Mouse (Mus musculus) skeletal muscle tissue, adult 2 months (tissue): Measurements from ENCODE around the gene Rcn3.
"Not testable (repeated sequence)": the region's sequence is repeated elsewhere in the genome, so short reads cannot be mapped to it uniquely, and the experiment has no call there.

ENCODE experiments used
- DNase-seq: peaks from one replicate; pipeline ENCODE4 v3.0.0-alpha.2; 2012; ENCODE audit warnings: low read depth, low spot score

Rcn3 gene

DNA sequence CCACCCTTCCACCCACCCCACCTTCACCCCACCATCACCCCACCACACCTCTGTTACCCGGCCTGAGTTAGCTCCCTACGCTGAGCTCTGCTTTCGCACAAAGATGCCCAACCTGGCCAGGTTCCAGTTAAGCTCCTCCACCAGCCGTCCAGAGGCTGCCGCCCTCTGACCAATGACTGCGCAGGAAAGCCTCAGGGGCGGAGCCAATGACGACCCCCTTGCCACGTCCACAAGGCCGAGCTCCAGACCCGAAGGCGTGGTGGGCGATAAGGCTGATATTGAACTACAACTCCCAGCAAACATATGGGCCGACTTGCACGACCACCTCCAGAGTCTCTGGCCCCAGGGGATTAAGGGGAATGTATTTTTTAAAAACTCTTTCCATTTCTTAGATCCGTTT is at the start of gene Rcn3:
Gene Rcn3 (minus strand): TSS at position 174 of the 400 bp plus-strand sequence.
- DNase-seq, result peak; percentile 88

DNA sequence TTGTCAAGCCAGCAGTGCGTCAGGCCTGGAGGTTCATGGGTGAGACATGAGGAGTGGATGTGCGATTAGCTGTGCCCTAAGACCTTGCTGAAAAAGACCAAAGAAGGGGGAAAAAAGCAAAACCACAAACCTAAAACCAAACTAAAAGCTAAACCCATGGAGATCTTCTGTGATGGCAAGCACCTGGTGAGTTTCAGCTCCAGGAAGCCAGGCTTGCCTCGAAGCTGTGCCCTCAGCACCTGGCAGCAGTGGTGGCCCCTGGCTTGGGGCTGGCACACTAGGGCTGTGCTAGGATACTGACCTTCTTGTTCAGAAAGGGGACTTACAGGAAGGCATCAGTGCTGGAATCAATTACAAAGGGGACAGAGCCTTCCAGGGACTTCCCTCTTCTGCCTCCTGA is 49.3 kb upstream of the Rcn3 start:
- no peak for DNase-seq

DNA sequence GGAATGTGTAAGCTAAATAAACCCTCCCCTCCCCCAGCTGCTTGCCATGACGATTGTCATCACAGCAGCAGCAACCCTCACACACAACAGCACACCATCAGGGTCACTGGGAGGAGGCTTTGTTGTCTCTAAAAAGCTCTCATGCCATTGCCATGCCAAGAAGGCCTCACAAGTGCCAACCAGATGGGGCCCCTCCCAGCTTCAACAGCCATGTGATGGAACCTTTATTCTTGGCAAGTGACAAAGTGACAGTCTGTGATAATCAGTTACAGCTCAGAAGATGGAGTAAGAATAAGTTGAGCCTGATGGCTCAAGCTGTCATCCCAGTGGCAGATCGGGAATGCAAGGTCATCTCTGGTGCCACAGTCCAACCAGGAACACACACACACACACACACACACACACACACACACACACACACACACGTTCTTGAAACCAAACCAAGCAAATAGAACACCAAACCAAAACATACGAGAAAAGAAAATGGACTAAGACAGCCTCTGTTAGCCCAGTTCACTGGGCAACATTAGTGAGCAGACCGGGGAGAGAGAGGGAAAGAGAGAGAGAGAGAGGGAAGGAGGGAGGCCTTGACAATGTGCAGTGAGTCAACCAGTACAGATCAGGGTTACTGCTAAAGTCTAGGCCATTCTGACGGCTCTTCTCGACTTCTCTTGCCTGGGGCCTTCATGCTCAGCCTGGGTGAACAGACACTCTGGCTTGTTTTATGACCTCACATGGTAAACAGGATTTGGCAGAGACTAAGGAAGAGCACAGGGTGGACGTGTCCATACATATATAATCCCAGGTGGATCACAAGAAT is 48.1 kb upstream of the Rcn3 start:
- no peak for DNase-seq

DNA sequence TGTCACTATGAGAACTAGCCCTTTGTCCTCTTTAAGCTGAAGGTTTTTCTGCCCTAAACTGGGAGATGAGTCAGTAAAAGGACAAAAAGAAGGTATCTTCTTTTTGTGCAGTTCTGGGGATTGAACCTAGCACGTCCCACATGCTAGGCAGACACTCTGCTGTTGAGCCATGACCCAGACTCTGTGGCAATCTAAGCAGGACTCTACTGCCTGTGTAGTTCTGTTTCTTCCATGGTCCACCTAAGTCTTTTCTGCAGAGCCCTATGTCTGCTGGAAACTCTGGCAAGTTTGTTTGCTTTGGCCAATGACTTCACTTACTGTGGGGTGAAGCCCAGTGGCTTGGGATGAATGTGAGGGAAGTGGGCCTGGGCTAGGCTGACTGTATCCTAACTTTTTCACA is 46.4 kb upstream of the Rcn3 start:
- DNase-seq, result no peak

DNA sequence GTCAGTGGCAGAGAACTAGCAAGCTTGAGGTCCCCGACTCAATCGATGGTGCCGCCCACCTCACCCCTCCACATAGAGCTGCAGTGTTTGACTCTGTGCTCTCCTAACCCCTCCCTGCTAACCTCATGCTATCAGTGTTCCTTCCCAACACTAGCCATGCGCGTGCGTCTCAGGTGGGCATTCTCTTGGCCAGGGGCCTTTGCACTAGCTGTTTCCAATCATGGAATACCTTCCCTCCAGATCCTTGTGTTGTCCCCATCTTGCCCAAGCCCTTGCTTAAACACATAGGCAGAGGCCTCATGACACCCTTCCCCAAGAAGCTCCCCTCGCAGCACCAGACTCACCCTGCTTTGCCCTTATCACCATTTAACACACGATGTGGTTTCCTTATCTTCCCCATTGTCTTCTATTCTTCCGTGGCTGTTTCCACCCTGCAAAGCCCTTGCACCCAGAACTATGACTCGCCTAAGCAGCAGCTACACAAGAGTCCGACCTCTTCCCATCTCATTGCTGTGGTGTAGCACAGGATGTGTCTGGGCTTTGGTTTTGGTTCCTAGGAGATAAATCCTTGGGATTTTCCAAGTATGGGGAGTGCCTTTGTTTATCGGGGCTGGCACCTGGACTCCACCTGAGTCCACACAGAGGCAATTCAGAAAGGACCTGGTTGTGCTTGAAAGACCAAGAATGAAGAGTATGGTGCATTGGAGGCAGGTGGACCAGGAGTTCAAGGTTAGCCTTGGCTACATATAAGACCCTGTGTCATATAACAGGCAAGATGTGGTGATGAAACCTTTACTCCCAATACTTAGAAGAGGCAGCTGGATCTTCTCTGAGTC is 45.4 kb upstream of the Rcn3 start:
- DNase-seq, result no peak

DNA sequence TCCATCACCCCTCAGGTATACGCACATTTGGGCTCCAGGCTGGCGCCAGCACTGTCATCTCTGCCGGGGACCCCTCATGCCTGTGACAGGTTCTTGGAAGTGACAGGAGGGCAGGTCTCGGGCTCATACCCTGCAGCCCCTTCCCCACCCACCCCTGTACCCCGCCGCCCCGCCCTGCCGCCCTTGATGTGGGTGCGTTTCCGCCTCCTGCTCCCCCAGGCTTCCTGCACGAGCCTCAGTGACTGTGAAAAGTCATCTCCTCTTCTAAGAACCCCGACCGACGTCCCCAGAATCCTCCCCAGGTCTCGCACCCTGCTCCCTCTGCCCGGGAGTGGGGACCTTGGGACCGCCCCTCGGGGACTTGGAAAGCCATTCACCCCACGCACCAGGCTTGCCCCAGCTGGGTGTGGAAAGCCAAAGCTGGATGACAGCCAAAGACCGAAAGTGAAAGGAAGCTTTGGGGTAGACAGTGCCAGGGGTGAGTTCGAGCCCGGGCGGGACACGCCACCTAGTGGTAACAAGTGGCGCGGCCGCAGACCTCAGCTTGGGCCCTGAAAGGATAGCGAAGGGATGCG is 44.1 kb upstream of the Rcn3 start, which contains the start of the genes Gm45713 and Flt3l:
Gene Gm45713 (minus strand): TSS at position 239 of the 575 bp plus-strand sequence.
Gene Flt3l (minus strand): TSS at position 440 of the 575 bp plus-strand sequence.
- peak; percentile 94 for DNase-seq

DNA sequence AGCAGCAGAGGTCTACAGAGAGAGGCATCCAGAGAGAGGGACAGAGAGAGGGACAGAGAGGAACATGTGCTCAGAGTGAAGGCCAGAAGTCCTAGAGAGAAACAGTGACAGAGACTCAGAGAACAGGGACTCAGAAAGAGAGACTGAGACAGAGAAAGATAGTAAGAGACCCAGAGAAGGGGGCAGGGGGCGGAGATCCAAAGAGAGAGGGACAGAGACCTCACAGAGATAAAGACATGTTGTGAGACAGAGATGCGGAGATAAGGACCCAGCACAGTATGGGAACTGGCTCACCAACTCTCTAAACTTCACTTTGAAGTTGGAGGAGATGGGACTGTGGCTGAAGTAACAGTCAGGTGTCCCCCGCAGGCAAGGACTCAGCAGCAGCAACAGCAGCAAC is 43.3 kb upstream of the Rcn3 start:
- DNase-seq, result no peak

DNA sequence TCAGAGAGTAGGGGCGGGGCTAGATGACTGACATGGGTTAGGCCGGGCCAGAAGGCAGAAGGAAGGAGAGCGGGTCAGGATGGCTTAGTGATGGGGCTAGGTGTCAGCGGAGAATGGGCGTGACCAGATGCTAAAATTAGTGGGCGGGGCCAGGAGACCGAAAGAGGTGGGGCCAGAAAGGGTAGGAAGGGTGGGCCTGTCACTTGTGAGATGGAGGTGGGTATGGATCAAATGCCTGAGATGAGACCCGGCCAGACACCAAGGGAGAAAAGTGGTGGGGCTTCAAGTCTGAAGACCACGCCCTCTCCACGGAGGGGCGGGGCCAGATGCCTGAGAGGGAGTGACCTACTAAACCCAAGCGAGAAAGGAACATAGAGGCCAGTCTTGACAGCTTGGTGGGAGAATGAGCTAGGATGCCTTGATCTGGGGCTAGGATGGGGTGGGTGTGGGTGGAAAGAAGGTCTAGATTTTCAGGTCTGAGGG is 42.6 kb upstream of the Rcn3 start:
- DNase-seq, result no peak

DNA sequence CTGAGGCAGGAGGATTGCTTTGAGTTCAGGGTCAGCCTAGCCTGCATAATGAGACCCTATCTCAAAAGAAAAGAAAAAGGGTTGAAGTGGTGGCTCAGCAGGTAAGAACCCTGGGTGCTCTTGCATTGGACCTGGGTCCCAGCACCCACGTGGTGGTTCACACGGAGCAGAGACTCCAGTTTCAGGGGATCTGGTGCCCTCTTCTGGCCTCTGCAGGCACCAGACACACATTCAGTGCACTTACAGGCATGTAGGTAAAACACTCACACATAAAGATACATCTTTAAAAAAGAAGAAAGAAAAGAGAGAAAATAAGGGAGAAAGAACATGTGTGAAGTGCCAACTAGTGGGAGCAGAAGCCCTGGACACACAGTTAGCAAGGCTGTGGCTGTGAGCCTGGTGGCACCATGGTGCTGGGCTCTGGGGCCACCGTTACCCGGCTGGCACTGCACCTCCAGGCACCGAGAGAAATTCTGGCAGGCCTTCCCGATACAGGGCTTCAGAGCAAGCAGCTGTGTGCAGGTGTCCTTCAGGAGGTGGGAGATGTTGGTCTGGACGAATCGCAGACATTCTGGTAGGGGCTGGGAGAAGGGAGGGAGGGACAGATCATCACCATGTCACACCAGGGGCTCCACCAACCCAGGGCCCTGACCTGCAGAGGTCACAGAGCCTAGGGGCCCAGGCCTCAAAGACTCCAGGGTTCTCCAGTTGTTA is 41.6 kb upstream of the Rcn3 start:
- no peak for DNase-seq

DNA sequence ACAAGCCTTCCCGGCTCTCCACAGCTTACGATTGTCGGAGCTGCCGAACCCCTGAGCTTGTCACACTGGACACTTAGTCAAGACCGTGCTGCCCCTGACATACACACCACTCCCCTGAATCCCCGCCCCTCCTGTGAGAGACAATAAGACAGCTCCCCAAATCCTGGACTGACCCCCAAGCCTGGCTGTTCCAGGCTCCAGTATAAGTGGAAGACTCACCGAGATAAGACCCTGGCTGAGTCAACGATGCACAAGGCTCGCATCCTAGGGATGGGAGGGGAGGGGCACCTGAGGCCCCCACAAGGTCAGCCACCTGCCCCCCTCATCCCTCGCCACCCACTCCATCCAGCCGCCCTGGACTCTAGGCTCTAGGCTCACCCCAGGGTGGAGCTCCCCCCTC is 39.8 kb upstream of the Rcn3 start:
- no peak for DNase-seq

DNA sequence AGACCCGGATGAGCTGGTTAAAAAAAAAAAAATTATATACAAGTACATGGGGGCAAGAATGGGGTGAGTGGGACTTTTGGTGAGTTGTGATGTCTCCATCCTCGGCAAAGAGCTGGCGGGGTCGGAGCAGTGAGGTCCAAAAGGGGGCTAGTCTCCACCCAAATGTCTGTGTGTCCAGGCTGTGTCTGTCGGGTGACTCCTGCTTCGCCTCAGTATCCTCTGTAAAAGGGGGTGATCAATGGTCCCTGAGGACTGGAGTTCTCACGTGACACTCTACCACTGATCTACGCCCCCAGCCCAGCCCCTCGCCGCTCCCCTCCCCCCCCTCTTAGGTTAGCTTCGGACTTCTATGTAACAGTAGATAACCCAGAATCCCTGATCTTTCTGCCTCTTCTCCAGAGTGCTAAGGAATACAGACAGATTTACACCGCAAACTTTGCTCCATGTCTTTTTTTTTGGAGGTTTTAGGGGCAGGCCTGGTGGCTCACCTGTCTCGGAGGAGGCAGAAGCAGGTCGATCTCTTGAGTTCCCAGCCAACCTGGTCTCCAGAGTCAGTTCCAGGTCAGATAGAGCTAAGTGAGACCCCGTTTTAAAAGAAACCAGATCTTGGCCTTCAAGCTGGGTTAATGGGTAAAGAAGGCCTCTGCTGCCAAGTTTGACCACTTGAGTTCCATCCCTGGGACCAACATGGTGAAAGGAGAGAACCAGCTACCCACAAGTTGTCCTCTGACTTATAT is 37.9 kb upstream of the Rcn3 start:
- no peak for DNase-seq

DNA sequence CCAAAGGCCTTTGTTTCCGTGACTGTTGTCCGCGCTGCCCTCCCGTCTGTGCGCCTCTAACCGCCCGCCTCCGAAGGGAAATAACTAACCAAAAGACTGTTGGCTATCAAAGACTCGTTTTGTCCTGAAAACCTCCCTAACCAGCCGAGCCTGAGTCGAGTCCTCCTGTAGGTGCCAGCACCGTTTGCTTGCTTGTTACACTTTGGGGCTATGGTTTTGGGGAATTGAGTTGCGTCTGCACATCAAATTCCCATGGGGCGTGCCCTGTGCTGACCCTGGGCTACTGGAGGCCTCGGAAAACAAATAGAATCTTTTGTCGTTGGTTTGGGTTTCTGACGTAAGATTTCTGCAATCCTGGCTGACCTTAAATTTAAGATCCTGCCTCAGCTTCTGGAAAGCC is 37.3 kb upstream of the Rcn3 start:
- DNase-seq, result peak; percentile 74

DNA sequence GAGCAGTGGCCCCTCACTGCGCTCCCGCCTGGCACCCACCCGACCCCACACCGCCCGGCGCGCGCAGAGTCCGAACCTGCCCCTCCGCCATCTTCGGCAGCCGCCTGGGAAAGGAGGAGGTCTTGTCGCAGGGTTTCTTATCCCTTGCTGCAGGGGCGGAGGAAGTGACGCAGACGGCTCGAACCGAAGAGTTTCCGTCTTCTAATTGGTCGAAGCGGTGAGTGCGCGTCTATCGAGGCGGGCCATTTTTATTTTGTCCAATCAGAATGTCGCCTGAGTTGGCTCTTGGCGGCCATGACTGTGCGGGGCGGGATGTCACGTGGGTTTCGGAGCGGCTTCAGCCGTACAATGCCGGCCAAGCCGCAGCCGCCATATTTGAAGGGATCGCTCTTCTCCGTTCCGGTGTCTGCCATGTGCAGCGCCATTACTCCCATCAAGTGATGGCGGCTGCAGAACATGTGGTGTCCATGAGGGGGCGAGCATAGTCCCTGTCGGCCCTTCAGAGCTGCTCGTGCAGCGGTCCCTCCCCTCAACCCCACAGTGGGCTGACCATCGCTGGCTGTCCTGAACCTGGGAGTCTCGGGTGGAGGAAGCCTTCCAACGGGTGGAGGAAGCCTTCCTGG is 36.7 kb upstream of the Rcn3 start, which contains the start of gene Rpl13a:
Gene Rpl13a (minus strand): TSS at position 138 of the 623 bp plus-strand sequence.
- peak; percentile 100 for DNase-seq

DNA sequence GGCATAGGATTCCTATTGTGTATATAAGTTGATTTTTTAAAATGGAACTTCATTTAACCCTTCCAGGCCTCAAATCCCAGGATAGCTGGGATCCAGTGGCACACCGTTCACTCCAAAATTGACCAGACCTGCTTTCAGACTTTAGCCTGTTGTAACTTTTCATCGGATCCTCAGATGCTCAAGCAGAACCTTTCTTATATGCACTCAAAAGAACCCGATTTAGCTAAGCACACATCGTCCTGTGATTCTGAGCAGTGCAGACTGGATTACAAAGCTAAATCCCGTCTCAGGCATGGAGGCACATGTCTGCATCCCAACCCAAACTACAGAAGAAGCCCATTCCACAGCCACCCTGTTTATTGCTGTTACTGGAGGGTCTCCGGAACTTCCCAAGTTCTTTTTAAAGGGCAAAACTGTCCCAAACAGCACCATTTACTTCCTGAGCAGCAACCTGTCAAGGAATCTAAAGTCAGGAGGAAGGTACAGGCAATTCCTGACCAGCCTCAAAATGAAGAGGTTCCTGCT is 35.7 kb upstream of the Rcn3 start:
- DNase-seq, result no peak

DNA sequence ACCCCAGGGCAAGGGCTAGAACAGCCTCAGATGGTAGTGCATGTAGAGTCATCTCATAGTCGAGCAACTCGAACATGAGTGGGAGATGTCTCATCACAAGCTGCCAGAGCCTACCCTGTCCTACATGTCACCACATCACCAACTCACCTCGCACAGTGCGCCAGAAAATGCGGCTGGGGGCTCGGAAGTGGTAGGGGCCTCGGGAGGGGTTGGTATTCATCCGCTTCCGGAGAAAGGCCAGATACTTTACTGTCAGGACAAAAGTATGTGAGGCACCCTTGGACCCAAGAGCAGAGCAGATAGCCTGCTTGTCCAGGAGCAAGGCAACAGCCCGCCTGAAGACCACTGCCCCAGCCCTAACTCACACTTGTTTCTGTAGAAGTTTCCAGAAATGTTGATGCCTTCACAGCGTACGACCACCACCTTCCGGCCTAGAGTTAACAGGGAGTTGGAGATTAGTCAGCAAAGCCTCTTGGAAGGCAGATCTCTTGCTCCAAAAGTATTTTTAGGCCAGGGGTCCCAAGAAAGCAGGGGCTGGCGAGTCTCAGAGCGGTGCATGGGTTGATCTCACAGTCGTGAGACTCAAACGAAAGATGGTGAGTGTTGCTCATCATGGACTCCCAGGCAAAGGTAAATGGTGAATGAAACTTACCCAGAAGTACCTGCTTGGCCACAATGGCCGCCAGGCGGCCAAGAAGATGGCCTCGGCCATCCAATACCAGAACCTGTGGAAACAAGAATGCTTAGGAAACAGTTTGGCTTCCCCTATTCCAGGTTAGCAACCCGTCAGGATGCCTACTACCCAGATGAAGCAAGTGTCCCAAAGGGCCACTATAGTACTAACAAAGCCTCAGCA is 35.1 kb upstream of the Rcn3 start:
- DNase-seq, result no peak

DNA sequence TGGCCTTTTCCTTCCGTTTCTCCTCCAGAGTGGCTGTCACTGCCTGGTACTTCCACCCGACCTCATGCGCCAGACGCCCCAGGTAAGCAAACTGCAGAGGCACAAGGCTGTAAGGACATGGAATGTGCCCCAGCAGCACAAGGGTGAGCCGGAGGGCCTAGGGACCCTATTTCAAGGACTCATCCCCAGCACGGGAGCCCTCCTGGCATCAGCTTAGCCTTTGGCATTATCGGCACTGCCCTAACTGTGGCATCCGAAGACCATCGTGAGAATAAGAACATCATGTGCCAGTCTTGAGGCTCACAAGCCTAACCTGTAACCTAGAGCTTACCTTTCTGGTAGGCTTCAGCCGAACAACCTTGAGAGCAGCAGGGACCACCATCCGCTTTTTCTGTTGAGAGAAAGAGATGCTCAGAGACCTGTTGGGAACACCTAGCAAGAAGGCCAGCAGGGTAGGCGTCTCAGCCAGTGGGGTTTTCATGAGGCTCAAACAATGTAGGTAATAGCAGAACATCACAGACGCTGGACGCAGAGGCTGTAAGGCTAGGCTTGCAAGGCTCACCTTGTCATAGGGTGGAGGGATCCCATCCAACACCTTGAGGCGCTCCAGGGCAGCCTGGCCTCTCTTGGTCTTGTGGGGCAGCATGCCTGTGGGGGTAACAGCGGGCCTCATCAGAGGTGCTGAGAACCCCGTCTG is 34.3 kb upstream of the Rcn3 start:
- no peak for DNase-seq

DNA sequence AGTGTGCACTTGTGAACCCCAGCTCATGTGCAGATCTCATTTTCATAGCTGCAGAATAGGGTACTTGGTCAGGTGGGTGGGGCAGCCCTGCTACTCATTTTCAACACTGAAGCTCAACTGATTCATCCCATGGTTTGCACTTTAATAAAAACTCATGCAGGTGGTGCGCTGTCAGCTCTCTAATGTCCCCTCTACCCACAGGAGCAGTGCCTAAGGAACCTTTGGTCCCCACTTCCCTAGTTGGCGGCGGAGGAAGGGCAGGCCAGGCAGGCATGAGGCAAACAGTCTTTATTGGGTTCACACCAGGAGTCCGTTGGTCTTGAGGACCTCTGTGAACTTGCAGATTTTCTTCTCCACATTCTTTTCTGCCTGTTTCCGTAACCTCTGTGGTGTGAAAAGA is 33.6 kb upstream of the Rcn3 start:
- DNase-seq, result not testable (repeated sequence)

DNA sequence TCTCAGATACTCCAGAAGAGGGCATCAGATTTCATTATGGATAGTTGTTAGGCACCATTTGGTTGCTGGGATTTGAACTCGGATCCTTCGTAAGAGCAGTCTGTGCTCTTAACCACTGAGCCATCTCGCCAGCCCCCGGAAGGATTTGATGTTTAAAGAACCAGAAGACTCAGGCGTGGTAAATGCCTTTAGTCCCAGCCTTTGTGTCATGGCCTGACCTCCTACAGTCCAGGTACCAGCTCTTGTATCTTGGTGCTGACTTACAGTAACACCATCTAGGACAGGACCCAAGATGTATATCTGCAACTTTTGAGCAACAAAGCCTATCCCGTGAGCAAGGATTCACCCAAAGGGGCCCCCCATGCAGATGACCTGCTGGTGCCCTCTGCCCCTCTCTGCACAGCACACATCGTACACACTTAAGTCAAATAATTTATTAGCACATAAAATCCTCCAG is 33.2 kb upstream of the Rcn3 start:
- no peak for DNase-seq
